Mouse (Mus musculus) lung, adult 2 months (tissue): Measurements from ENCODE around the gene Best1. TPM values are rescaled to one million over a fixed set of nuclear protein-coding genes. Genes with fewer than 3 reads are reported as not detected.

Source experiments
- DNase-seq: peaks from one replicate; pipeline ENCODE4 v3.0.0; 2022
- H3K4me1 ChIP-seq: fragments of 200-500 bp; 2 replicates; pipeline ENCODE4 v1.6.1; 2011; ENCODE audit warnings: low read length; ENCODE audit not compliant: control insufficient read depth, insufficient read depth
- H3K4me3 ChIP-seq: fragments of 200-500 bp; replicated peaks from 2 replicates; pipeline ENCODE3; 2011; ENCODE audit warnings: low read depth, mild to moderate bottlenecking, control low read depth, low read length; ENCODE audit errors: extremely low read depth
- CTCF ChIP-seq: fragments of 200-500 bp; IDR thresholded peaks from 2 replicates; pipeline ENCODE4 v1.5.1; 2011; ENCODE audit warnings: mild to moderate bottlenecking, low read length, control low read depth; ENCODE audit not compliant: insufficient read depth
- POLR2A ChIP-seq: fragments of 200-500 bp; IDR thresholded peaks from 2 replicates; pipeline ENCODE4 v1.6.1; 2011; ENCODE audit warnings: low read depth, mild to moderate bottlenecking, control low read depth, low read length, borderline replicate concordance; ENCODE audit errors: extremely low read depth
- WGBS: fragments of 180-500 bp; shearing (Covaris S2); methylation state at CpG from one replicate; pipeline ENCODE4 v1.1.7; 2018; 5-methylcytosine and 5-hydroxymethylcytosine counted together
- polyA plus RNA-seq: library from polyadenylated mRNA; depleted of rRNA; stranded (reverse); fragments of >200 nt; gene quantifications from 2 replicates; pipeline ENCODE4 v1.2.3, GENCODE M21; 2012

Best1 gene
- polyA plus RNA-seq, 1 experiment, result 3.1 TPM

DNA sequence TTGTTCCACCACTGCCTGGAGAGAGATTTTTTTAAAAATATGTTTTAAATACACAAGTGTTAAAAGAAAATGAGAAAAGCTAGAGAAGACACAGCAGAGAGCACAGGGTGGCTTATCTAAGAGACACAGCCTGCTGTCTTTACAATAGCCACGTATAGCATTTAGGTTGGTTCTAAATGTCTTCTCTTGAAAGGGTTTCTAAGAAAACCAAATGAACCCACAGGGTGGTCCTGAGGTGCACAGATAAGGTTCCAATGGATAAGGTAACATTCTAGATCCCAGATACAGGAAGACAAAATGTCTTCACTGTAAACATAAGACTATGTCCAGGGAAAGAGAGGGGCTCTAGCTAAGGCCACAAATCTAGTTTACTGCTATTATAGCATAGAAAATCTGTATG lies 46.0 kb downstream of the Best1 start:
- no peak overlapping the region for H3K4me3 ChIP-seq
- no peak for DNase-seq
- 69% methylated on average over 1 of the region's 1 CpGs for WGBS
- H3K4me1 ChIP-seq, result peaks cover 11% of the 10 kb centered on the region
- TF ChIP-seq POLR2A (no peak), CTCF (no peak)

DNA sequence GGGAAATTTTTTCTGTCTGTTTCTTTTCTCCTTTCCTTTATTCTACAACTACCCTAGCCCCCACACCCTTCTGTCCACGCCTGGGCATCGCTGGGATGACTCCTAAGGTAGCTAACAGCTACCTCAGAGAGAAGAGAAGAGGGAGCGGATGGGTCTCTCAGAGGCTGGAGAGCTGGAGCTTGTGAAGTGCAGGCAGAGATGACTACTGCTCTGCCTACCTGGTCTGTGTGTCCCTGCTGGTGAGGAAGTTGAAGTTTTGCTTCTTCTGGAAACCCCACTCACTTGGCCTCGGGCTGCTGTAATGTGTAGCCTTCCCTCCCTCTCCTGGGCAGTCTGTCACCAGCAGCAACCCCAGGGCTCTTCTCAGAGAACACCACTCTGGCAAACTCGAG lies 46.6 kb downstream of the Best1 start:
- DNase-seq, result no peak
- whole genome bisulfite sequencing, result 20% methylated on average over 5 of the region's 5 CpGs
- peak overlapping the region; percentile 33 for H3K4me3 ChIP-seq
- H3K4me1 ChIP-seq, result peaks cover 11% of the 10 kb centered on the region
- TF ChIP-seq CTCF (no peak), POLR2A (no peak)

DNA sequence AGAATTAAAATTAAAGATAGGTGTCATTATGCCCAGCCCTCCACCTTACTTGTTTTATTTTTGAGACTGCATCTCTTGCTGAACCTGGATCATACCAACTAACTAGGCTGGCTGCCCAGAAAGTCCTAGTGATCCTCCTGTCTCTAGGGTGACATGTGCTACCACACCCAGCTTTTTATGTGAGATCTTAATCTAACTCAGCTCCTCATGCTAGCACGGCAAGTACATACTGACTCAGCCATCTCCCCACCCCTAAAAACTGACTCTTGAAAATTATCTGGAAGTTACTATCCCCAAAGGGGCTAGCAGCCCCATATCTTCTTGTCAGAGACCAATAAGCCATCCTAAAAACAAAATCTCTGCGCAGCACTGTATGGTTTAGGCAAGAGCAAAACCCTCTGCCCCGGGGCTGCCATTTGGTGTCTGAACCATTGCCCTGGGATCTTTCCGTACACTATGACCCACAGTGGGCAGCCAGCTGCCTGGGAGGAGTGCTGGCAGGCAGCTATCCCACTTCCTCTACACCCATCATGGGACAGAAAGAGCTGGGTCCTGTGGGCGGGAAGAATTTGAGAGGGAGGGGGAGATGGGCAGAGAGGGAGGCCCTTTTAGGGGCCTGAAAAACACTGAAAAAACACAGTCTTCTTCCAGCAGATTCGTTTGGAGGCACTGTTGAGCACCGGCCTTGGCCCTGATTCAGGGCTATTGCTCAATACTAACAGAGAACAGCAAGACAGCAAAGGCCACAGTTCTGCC lies 47.2 kb downstream of the Best1 start:
- Histone ChIP-seq H3K4me3 (no peak overlapping the region), H3K4me1 (peaks cover 11% of the 10 kb centered on the region)
- WGBS, result 14% methylated on average over 7 of the region's 7 CpGs
- no peak for TF ChIP-seq CTCF
- peak; percentile 45; the same call in 1 of the 2 replicates for TF ChIP-seq POLR2A
- DNase-seq, result peak; percentile 80

DNA sequence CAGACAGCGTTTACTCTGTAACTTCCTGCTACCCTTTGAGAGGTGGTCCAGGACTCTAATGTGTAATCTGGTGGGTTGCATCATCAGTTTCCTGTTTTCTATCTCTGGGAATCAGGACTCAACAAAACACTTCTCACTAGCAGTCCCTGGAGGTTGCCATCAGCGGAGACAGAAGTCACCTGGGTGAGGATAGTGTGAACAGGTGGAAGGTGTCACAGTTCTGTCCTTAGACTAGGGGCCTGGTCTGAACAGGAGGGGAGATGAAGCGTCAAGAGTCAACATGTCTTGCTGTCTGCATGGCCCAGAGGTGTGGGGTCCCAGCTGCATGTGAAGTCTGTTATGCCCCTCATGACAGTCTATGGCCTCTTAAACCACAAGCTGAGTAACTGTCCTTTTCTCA lies 48.5 kb downstream of the Best1 start:
- Histone ChIP-seq H3K4me1 (peaks cover 11% of the 10 kb centered on the region), H3K4me3 (no peak overlapping the region)
- TF ChIP-seq CTCF (no peak), POLR2A (no peak)
- WGBS, result 69% methylated on average over 3 of the region's 3 CpGs
- no peak for DNase-seq

DNA sequence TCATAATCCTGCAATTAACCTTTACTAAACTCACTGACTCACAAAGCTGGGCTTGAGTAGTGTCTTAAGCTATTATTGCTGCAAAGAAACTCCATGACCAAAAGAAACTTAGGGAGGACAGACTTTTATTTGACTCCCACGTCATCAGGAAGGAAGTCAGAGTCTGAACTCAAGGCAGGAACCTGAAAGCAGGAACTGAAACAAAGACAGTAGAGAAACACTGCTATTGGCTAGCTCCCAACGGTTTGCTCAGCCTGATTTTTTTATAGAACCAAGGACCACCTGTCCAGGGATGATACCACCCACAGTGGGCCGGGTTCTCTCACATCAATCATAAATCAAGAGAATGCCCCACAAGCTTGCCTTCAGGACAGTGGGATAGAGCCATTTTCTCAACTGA lies 49.0 kb downstream of the Best1 start:
- Histone ChIP-seq H3K4me1 (peaks cover 11% of the 10 kb centered on the region), H3K4me3 (no peak overlapping the region)
- WGBS, result 43% methylated on average over 3 of the region's 3 CpGs
- no peak for DNase-seq
- TF ChIP-seq POLR2A (no peak), CTCF (no peak)

DNA sequence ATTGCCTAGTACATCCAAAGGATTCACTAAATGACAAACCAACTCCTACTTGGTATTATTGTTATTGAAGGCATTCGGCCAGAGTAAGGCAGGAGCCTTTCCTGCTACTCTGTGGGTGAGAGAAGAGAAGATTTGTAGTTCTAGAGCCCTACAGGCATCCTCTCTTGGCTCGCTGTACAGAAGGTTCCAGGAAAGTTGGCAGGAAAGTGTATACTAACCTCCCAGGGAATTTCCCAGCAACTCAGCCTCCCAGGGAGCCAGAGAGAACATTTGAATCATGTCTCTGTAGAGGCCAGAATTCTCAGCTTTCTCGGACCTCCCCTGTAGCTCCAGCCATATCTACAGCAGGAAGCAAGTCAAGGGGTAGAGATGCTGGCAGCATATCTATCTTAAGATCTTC lies 54.4 kb downstream of the Best1 start:
- peaks cover 15% of the 10 kb centered on the region for H3K4me1 ChIP-seq
- 25% methylated on average over 3 of the region's 3 CpGs for WGBS
- DNase-seq, result no peak
- H3K4me3 ChIP-seq, result no peak overlapping the region
- TF ChIP-seq POLR2A (no peak), CTCF (no peak)

DNA sequence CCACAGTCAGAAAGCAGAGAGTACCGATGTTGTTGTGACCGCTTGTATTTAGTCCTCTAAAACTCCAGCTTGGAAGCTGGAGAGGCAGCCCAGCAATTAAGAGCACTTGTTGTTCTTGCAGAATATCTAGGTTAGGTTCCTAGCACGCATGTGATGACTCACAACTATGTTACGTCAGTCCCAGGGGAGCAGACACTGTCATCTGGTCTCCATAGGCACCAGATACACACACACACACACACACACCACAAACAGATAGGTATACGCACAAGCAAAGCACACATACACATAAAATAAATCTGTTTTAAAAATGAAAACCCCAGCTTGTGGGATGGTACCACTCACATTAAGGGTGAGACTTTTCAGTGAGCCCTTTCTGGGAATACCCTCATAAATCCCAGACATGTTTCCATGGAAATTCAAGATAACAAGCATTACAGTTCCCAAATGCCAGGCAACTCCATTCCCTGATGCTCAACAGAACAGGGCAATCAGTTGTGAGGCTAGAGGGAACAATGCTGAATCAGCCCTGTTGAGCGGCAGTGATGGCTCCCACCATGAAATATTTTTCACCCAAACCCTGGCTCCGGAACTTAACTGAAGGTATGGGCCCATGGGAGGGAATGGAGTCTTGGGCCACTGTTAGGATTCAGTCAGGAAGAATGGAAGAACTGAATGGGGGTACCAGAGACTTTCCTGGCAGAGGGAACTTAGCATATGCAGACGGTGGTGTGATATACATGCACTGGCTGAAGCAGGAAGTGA lies 55.5 kb downstream of the Best1 start:
- DNase-seq, result no peak

DNA sequence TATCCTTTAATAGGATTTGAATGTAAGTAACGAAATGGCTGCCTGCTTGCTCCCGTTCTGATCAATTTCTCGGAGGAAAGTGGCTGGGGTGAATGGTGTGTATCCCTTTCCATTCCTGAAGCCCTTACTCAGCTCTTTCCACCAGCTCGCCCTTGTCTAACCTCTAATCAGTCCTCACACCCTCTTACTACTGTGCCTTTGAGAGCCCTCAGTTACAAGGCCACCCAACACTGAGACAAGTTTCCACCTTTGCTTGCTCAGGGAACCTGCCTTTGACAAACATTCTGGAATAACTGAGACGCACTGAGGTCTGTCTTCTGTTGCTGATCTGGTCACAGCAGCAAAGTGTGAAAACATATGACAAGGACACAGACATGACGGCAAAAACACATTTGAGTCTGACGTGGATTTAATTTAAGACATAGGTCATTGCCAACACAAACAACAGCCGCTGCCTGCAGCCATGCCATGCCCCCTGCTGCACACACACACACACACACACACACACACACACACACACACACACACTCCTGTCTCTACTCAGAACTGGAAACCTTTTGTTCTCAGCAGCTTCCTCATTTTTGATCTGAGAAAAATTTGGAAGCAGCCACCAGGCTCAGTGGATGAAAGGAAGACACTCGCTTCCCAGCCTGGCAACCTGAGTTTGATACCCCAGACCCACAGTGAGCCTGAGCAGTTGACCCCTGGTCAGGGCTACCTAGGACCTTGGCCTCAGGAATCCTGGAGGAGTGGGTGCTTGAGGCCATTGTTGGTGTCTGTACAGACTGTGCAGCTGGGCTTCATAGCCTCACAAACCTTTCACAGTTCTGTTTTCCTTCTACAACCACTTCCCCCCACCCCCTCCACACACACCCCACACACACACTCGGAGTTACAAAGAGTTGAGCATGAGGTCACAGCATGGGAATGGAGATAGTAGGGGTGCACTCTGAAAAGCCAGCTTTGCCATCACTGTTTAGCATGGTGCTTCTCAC lies 58.6 kb downstream of the Best1 start:
- TF ChIP-seq CTCF (no peak), POLR2A (no peak)
- no peak overlapping the region for H3K4me3 ChIP-seq
- DNase-seq, result no peak
- 41% methylated on average over 10 of the region's 10 CpGs for WGBS
- H3K4me1 ChIP-seq, result peaks cover 15% of the 10 kb centered on the region

More for the DNA sequence above, 55.5 kb downstream of the Best1 start:
- WGBS, result 68% methylated on average over 8 of the region's 8 CpGs
- peaks cover 15% of the 10 kb centered on the region for H3K4me1 ChIP-seq
- TF ChIP-seq CTCF (no peak), POLR2A (no peak)
- no peak overlapping the region for H3K4me3 ChIP-seq

DNA sequence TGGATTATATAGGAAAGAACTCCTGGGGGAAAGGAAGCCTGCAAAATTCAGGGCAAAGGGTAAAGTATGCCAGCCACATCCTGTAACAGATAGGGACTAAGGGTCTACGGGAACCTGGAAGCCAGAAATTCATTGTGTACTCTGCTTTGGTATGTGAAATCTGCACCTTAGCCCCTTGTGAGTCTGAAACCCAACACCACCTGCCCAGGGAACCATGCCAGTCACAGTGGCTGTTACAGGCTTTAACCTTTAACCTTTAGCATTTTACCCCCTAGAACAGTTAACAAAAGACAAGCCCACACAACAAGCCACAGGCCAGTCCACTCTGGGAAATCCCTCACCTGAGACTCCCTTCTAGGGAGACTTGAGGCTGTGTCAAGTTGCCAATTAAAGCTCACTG lies 59.6 kb downstream of the Best1 start:
- 71% methylated on average over 1 of the region's 1 CpGs for WGBS

More for the DNA sequence above, 59.6 kb downstream of the Best1 start:
- H3K4me3 ChIP-seq, result no peak overlapping the region
- no peak for DNase-seq
- H3K4me1 ChIP-seq, result peaks cover 15% of the 10 kb centered on the region
- TF ChIP-seq CTCF, result no peak
- no peak for TF ChIP-seq POLR2A
